Mouse (Mus musculus) C2C12 (cell line): ENCODE data around the gene 2010111I01Rik. TPM values are rescaled to one million over a fixed set of nuclear protein-coding genes. Genes with fewer than 3 reads are reported as not detected.

Experiments
- H3K27me3 ChIP-seq: one replicate; pipeline ENCODE4 v1.6.1; 2011; ENCODE audit not compliant: control insufficient read depth, insufficient read depth, insufficient read length
- H3K36me3 ChIP-seq: one replicate; pipeline ENCODE4 v1.6.1; 2011; ENCODE audit not compliant: control insufficient read depth, insufficient read depth
- H3K4me3 ChIP-seq: one replicate; pipeline ENCODE4 v1.5.1; 2011; ENCODE audit warnings: mild to moderate bottlenecking, control low read depth; ENCODE audit not compliant: poor library complexity, insufficient read depth, severe bottlenecking
- H3K79me2 ChIP-seq: one replicate; pipeline ENCODE4 v1.6.1; 2011; ENCODE audit not compliant: control insufficient read depth, insufficient read depth
- H3K79me3 ChIP-seq: one replicate; pipeline ENCODE4 v1.6.1; 2011; ENCODE audit warnings: low read depth, control low read depth
- H3ac ChIP-seq: one replicate; pipeline ENCODE3; 2011; ENCODE audit warnings: low read depth; ENCODE audit not compliant: control insufficient read depth, insufficient read length
- CEBPB ChIP-seq: IDR thresholded peaks from one replicate; pipeline ENCODE4 v1.6.1; 2011; ENCODE audit warnings: low read depth, mild to moderate bottlenecking, control low read depth, moderate library complexity
- CTCF ChIP-seq: IDR thresholded peaks from one replicate; pipeline ENCODE4 v1.5.1; 2011; ENCODE audit not compliant: control insufficient read depth, insufficient read depth, insufficient read length
- FOSL1 ChIP-seq: IDR thresholded peaks from one replicate; pipeline ENCODE4 v1.8.0; 2011; ENCODE audit warnings: mild to moderate bottlenecking, low read length; ENCODE audit not compliant: poor library complexity, insufficient read depth, severe bottlenecking
- MAX ChIP-seq: IDR thresholded peaks from one replicate; pipeline ENCODE4 v1.6.1; 2011; ENCODE audit warnings: mild to moderate bottlenecking, control low read depth
- MYOD1 ChIP-seq: IDR thresholded peaks from one replicate; pipeline ENCODE4 v1.6.1; 2011; ENCODE audit warnings: low read depth; ENCODE audit not compliant: control insufficient read depth, insufficient read length
- MYOG ChIP-seq: IDR thresholded peaks from one replicate; pipeline ENCODE4 v1.6.1; 2011; ENCODE audit not compliant: control insufficient read depth, insufficient read length; ENCODE audit errors: extremely low read depth
- USF1 ChIP-seq: IDR thresholded peaks from one replicate; pipeline ENCODE4 v1.6.1; 2011; ENCODE audit warnings: low read depth, mild to moderate bottlenecking, control low read depth, moderate library complexity
- polyA plus RNA-seq: library from polyadenylated mRNA; unstranded; fragments of >200 nt; fragmentation: generic; extraction: Trizol; gene quantifications from one replicate; pipeline ENCODE4 v1.2.1, GENCODE M21; 2012; ENCODE audit warnings: missing spikeins

2010111I01Rik gene
- polyA plus RNA-seq, 1 experiment, result 91.7 TPM

- Histone ChIP-seq H3K79me3 (peaks cover 2% of the 10 kb centered on the region), H3ac (no peak overlapping the region), H3K4me3 (no peak overlapping the region), H3K36me3 (no peaks in the 10 kb centered on the region), H3K27me3 (no peaks in the 10 kb centered on the region), H3K79me2 (no peaks in the 10 kb centered on the region)
- no peak for TF ChIP-seq CTCF
- TF ChIP-seq USF1, result no peak
- TF ChIP-seq MYOG, result no peak
- TF ChIP-seq FOSL1, result no peak
- no peak for TF ChIP-seq CEBPB
- TF ChIP-seq MYOD1, result no peak
- no peak for TF ChIP-seq MAX
These were observed 14.5 kb downstream of the 2010111I01Rik start for GRCm38 (mm10) chr13:62979215-62979614.

- H3K36me3 ChIP-seq, result no peaks in the 10 kb centered on the region
- no peaks in the 10 kb centered on the region for H3K79me2 ChIP-seq
- H3ac ChIP-seq, result no peak overlapping the region
- no peaks in the 10 kb centered on the region for H3K27me3 ChIP-seq
- no peak overlapping the region for H3K4me3 ChIP-seq
- peaks cover 2% of the 10 kb centered on the region for H3K79me3 ChIP-seq
- TF ChIP-seq CEBPB (no peak), MYOG (no peak), MYOD1 (no peak), FOSL1 (no peak), CTCF (no peak), MAX (no peak), USF1 (no peak)
These were observed 15.4 kb downstream of the 2010111I01Rik start for GRCm38 (mm10) chr13:62980131-62980530.

- TF ChIP-seq MYOD1 (no peak), CEBPB (no peak), CTCF (no peak), FOSL1 (no peak), MYOG (no peak), MAX (no peak), USF1 (no peak)
- Histone ChIP-seq H3K79me3 (peaks cover 2% of the 10 kb centered on the region), H3K4me3 (no peak overlapping the region), H3K79me2 (no peaks in the 10 kb centered on the region), H3ac (no peak overlapping the region), H3K27me3 (no peaks in the 10 kb centered on the region), H3K36me3 (no peaks in the 10 kb centered on the region)
These were observed 19.8 kb downstream of the 2010111I01Rik start for GRCm38 (mm10) chr13:62984485-62984884.

GRCm38 (mm10) chr13:62989891-62990490 is 25.3 kb downstream of the 2010111I01Rik start:
- Histone ChIP-seq H3K36me3 (no peaks in the 10 kb centered on the region), H3K79me3 (no peaks in the 10 kb centered on the region), H3ac (no peak overlapping the region), H3K4me3 (no peak overlapping the region), H3K79me2 (no peaks in the 10 kb centered on the region), H3K27me3 (no peaks in the 10 kb centered on the region)
- TF ChIP-seq MYOD1, result no peak
- no peak for TF ChIP-seq MAX
- TF ChIP-seq USF1, result no peak
- TF ChIP-seq FOSL1, result no peak
- no peak for TF ChIP-seq CEBPB
- no peak for TF ChIP-seq MYOG

- Histone ChIP-seq H3K79me3 (no peaks in the 10 kb centered on the region), H3K27me3 (no peaks in the 10 kb centered on the region), H3K4me3 (no peak overlapping the region), H3ac (no peak overlapping the region), H3K36me3 (no peaks in the 10 kb centered on the region), H3K79me2 (no peaks in the 10 kb centered on the region)
- no peak for TF ChIP-seq FOSL1
- no peak for TF ChIP-seq USF1
- no peak for TF ChIP-seq CEBPB
- TF ChIP-seq MYOG, result no peak
- no peak for TF ChIP-seq MYOD1
- no peak for TF ChIP-seq MAX
- TF ChIP-seq CTCF, result no peak
These were observed 29.1 kb downstream of the 2010111I01Rik start for GRCm38 (mm10) chr13:62993543-62994477.
